Mouse (Mus musculus) CH12.LX (cell line): ENCODE data around the gene Ncln. TPM values are rescaled to one million over a fixed set of nuclear protein-coding genes. Genes with fewer than 3 reads are reported as not detected.

Experiments used
- DNase-seq: peaks from one replicate; pipeline ENCODE4 v3.0.0-alpha.2; 2013; ENCODE audit errors: extremely low read depth
- H3K27ac ChIP-seq: 2 replicates; pipeline ENCODE4 v1.5.1; 2012; ENCODE audit warnings: low read depth, mild to moderate bottlenecking, control low read depth, moderate library complexity; ENCODE audit not compliant: insufficient read depth
- H3K27me3 ChIP-seq: replicated peaks from 2 replicates; pipeline ENCODE3; 2012; ENCODE audit warnings: inconsistent platforms
- H3K36me3 ChIP-seq, 2 experiments: replicated peaks in 1 of 2; 2 replicates each; pipeline versions ENCODE3 to v1.6.1; 2012; ENCODE audit warnings: inconsistent platforms in 1 of 2, low read length in 1 of 2, mild to moderate bottlenecking in 1 of 2, mixed read lengths in 1 of 2, moderate library complexity in 1 of 2; ENCODE audit not compliant: control insufficient read depth in 1 of 2, insufficient read depth in 1 of 2
- H3K4me1 ChIP-seq, 2 experiments: 2 replicates each; pipeline ENCODE4 v1.6.1; 2012; ENCODE audit warnings: inconsistent platforms in 1 of 2, moderate library complexity in 1 of 2; ENCODE audit not compliant: insufficient read depth in 2 of 2, control insufficient read depth in 1 of 2
- H3K4me2 ChIP-seq: 2 replicates; pipeline ENCODE4 v1.6.1; 2012; ENCODE audit warnings: low read depth, mild to moderate bottlenecking, control low read depth; ENCODE audit not compliant: poor library complexity, insufficient read depth, severe bottlenecking
- H3K4me3 ChIP-seq, 3 experiments: fragments of 150-350 bp in 1 of 3; sonication (generic) in 1 of 3; replicated peaks in 1 of 3; 2 replicates each; pipeline versions ENCODE3 to v1.5.1; 2011 to 2012; ENCODE audit warnings: low read depth in 2 of 3, low read length in 2 of 3, mild to moderate bottlenecking in 2 of 3, moderate library complexity in 2 of 3, control low read depth in 1 of 3, improper control_type of control experiment in 1 of 3, inconsistent platforms in 1 of 3, mixed read lengths in 1 of 3; ENCODE audit not compliant: poor library complexity in 1 of 3
- H3K79me2 ChIP-seq: replicated peaks from 2 replicates; pipeline ENCODE4 v1.6.1; 2012; ENCODE audit warnings: mild to moderate bottlenecking, moderate library complexity; ENCODE audit not compliant: control insufficient read depth, poor library complexity, insufficient read depth, severe bottlenecking; ENCODE audit errors: extremely low read depth
- H3K9ac ChIP-seq: 2 replicates; pipeline ENCODE4 v1.6.1; 2012; ENCODE audit warnings: low read depth, mild to moderate bottlenecking, control low read depth, moderate library complexity; ENCODE audit not compliant: insufficient read depth
- H3K9me3 ChIP-seq: replicated peaks from 2 replicates; pipeline ENCODE3; 2012; ENCODE audit warnings: low read length, inconsistent platforms, mixed read lengths
- CHD2 ChIP-seq: IDR thresholded peaks from 2 replicates; pipeline ENCODE4 v1.6.1; 2011; ENCODE audit warnings: low read length, improper control_type of control experiment
- CTCF ChIP-seq, 2 experiments: IDR thresholded peaks in 1 of 2; conservative IDR thresholded peaks in 1 of 2; 2 replicates each; pipeline ENCODE4 v1.5.1; 2011 to 2012; ENCODE audit warnings: low read depth in 2 of 2, low read length in 2 of 2, improper control_type of control experiment in 1 of 2, inconsistent platforms in 1 of 2, mild to moderate bottlenecking in 1 of 2, moderate library complexity in 1 of 2
- E2F4 ChIP-seq: IDR thresholded peaks from 2 replicates; pipeline ENCODE4 v1.6.1; 2011; ENCODE audit warnings: low read depth, low read length, improper control_type of control experiment; ENCODE audit not compliant: insufficient replicate concordance
- ELF1 ChIP-seq: IDR thresholded peaks from 2 replicates; pipeline ENCODE4 v1.6.1; 2014; ENCODE audit warnings: low read depth, mild to moderate bottlenecking, inconsistent platforms, low read length, improper control_type of control experiment
- EP300 ChIP-seq: IDR thresholded peaks from 2 replicates; pipeline ENCODE4 v1.6.1; 2011; ENCODE audit warnings: low read length, improper control_type of control experiment
- ETS1 ChIP-seq: conservative IDR thresholded peaks from 2 replicates; pipeline ENCODE4 v1.6.1; 2012; ENCODE audit warnings: low read depth, mild to moderate bottlenecking, inconsistent platforms, low read length, improper control_type of control experiment, moderate library complexity
- MXI1 ChIP-seq: IDR thresholded peaks from 2 replicates; pipeline ENCODE4 v1.6.1; 2011; ENCODE audit warnings: mild to moderate bottlenecking, low read depth, low read length, improper control_type of control experiment
- MYC ChIP-seq: IDR thresholded peaks from 2 replicates; pipeline ENCODE4 v1.6.1; 2011; ENCODE audit warnings: low read depth, mild to moderate bottlenecking, improper control_type of control experiment, low read length
- NRF1 ChIP-seq: IDR thresholded peaks from 2 replicates; pipeline ENCODE4 v1.6.1; 2014; ENCODE audit warnings: low read depth, mild to moderate bottlenecking, inconsistent platforms, low read length, improper control_type of control experiment, moderate library complexity
- POLR2A ChIP-seq: IDR thresholded peaks from 2 replicates; pipeline ENCODE4 v1.6.1; 2011; ENCODE audit warnings: low read depth, mild to moderate bottlenecking, improper control_type of control experiment, low read length
- POLR2AphosphoS2 ChIP-seq: IDR thresholded peaks from 2 replicates; pipeline ENCODE4 v1.6.1; 2011; ENCODE audit warnings: low read depth, low read length, improper control_type of control experiment
- SIN3A ChIP-seq: IDR thresholded peaks from 2 replicates; pipeline ENCODE4 v1.6.1; 2012; ENCODE audit warnings: low read length, improper control_type of control experiment, inconsistent platforms
- TBP ChIP-seq: conservative IDR thresholded peaks from 2 replicates; pipeline ENCODE4 v1.6.1; 2011; ENCODE audit warnings: low read depth, low read length, improper control_type of control experiment
- UBTF ChIP-seq: IDR thresholded peaks from 2 replicates; pipeline ENCODE4 v1.6.1; 2012; ENCODE audit warnings: low read depth, mild to moderate bottlenecking, inconsistent platforms, low read length, improper control_type of control experiment, moderate library complexity
- USF2 ChIP-seq: conservative IDR thresholded peaks from 2 replicates; pipeline ENCODE4 v1.6.1; 2011; ENCODE audit warnings: low read depth, low read length, improper control_type of control experiment
- dilution Hi-C: fragments of 300-500 bp; cut with MboI; formaldehyde crosslinking; loops from 2 replicates; pipeline ENCODE4 v1.14.3; 2020; ENCODE audit warnings: low sequenced_read_pairs; ENCODE audit not compliant: extremely low pct_unique_long_range_greater_than_20kb, extremely low pct_ligation_motif_present
- in situ Hi-C: fragments of 300-500 bp; cut with MboI; formaldehyde crosslinking; loops from 3 replicates; pipeline ENCODE4 v1.14.3; 2019; ENCODE audit warnings: low sequenced_read_pairs, low pct_ligation_motif_present, low pct_unique_long_range_greater_than_20kb, mixed read lengths
- polyA plus RNA-seq: library from polyadenylated mRNA; unstranded; fragments of >175 nt; gene quantifications from 2 replicates; pipeline ENCODE4 v1.2.1, GENCODE M21; 2012; ENCODE audit warnings: low read depth; ENCODE audit not compliant: insufficient read length
- total RNA-seq, 2 experiments: library from RNA; depleted of rRNA; stranded (reverse); fragments of 300-350 nt in 1 of 2; fragments of >200 nt in 1 of 2; gene quantifications; 2 replicates each; pipeline ENCODE4 v1.2.3; 2012 to 2014

Ncln gene
- total and polyA plus RNA-seq, 3 experiments, result 41.5 to 99.5 (median 89.5) TPM

- DNase-seq, result no peak
- dilution Hi-C loops, result no loop called here
- Histone ChIP-seq H3K9ac (no peak overlapping the region), H3K4me2 (no peak overlapping the region), H3K27ac (no peak overlapping the region), H3K36me3 (no peaks in the 10 kb centered on the region), H3K4me3 (no peak overlapping the region), H3K79me2 (no peaks in the 10 kb centered on the region), H3K4me1 (peaks cover 8 to 20% of the 10 kb centered on the region in 2 experiments; a peak in 3 of 4 replicates), H3K9me3 (peaks cover 1% of the 10 kb centered on the region), H3K27me3 (peaks cover 97% of the 10 kb centered on the region)
- TF ChIP-seq E2F4, result no peak
- no peak for TF ChIP-seq MXI1
- no peak for TF ChIP-seq CHD2
- TF ChIP-seq POLR2A, result no peak
- TF ChIP-seq EP300, result no peak
- no peak for TF ChIP-seq ELF1
- no peak for TF ChIP-seq CTCF (conservative IDR thresholded peaks at IDR 0.05 in 1 of 2, IDR thresholded peaks at IDR 0.05 in 1 of 2; ENCODE audit: low read depth in 2 of 2, low read length in 2 of 2)
- no peak for TF ChIP-seq TBP
- TF ChIP-seq MYC, result no peak
- no peak for TF ChIP-seq POLR2AphosphoS2
- no peak for TF ChIP-seq ETS1
- no peak for TF ChIP-seq UBTF
- TF ChIP-seq NRF1, result no peak
- no peak for TF ChIP-seq USF2
- in situ Hi-C loops, result no loop called here
These were observed 30.1 kb downstream of the Ncln start for GRCm38 (mm10) chr10:81466066-81466465.

- H3K9ac ChIP-seq, result no peak overlapping the region
- TF ChIP-seq UBTF (no peak), SIN3A (no peak)
- TF ChIP-seq, all 38 proteins: peak for 0
- Histone ChIP-seq H3K4me2 (no peak overlapping the region), H3K27me3 (peaks cover 97% of the 10 kb centered on the region), H3K4me3 (no peak overlapping the region), H3K4me1 (peaks cover 4 to 18% of the 10 kb centered on the region in 2 experiments; a peak in 3 of 4 replicates), H3K27ac (no peak overlapping the region), H3K9me3 (peaks cover 1% of the 10 kb centered on the region), H3K36me3 (no peaks in the 10 kb centered on the region), H3K79me2 (no peaks in the 10 kb centered on the region)
- dilution Hi-C loops, result no loop called here
- in situ Hi-C loops, result no loop called here
- DNase-seq, result no peak
These were observed 30.9 kb downstream of the Ncln start for GRCm38 (mm10) chr10:81465265-81465645.
